Mouse (Mus musculus) kidney, embryonic 16.5 days (tissue): ENCODE measurements around the gene Ctnnd2. TPM values are rescaled to one million over a fixed set of nuclear protein-coding genes. Genes with fewer than 3 reads are reported as not detected.

Experiments used
- ATAC-seq: fragments of 200-750 bp; cut with Nextera tagmentation; 2 replicates; pipeline ENCODE4 v1.8.0; 2017; ENCODE audit warnings: moderate TSS enrichment; ENCODE audit not compliant: low FRiP score, low TSS enrichment
- H3K27ac ChIP-seq: fragments of 300-500 bp; sonication (generic); 2 replicates; pipeline ENCODE4 v1.5.1; 2014; ENCODE audit warnings: low read length
- H3K27me3 ChIP-seq: fragments of 300-500 bp; sonication (generic); 2 replicates; pipeline ENCODE4 v1.6.1; 2014; ENCODE audit warnings: low read length, control low read depth, mixed read lengths; ENCODE audit not compliant: insufficient read depth
- H3K36me3 ChIP-seq: fragments of 300-500 bp; sonication (generic); 2 replicates; pipeline ENCODE4 v1.6.1; 2014; ENCODE audit warnings: low read length, control low read depth, mixed read lengths; ENCODE audit not compliant: insufficient read depth
- H3K4me1 ChIP-seq: fragments of 300-500 bp; sonication (generic); 2 replicates; pipeline ENCODE4 v1.6.1; 2014; ENCODE audit warnings: low read length, control low read depth, mixed read lengths; ENCODE audit not compliant: insufficient read depth
- H3K4me2 ChIP-seq: fragments of 300-500 bp; sonication (generic); replicated peaks from 2 replicates; pipeline ENCODE4 v1.6.1; 2014; ENCODE audit warnings: low read depth, low read length
- H3K4me3 ChIP-seq: fragments of 300-500 bp; sonication (generic); 2 replicates; pipeline ENCODE4 v1.5.1; 2014; ENCODE audit warnings: mild to moderate bottlenecking, low read length
- H3K9ac ChIP-seq: fragments of 300-500 bp; sonication (generic); replicated peaks from 2 replicates; pipeline ENCODE4 v1.6.1; 2014; ENCODE audit warnings: low read length
- H3K9me3 ChIP-seq: fragments of 300-500 bp; sonication (generic); 2 replicates; pipeline ENCODE4 v1.6.1; 2016; ENCODE audit warnings: low read length, control low read depth
- WGBS: fragments of 180-500 bp; shearing (Covaris S2); extraction: QIAGEN DNeasy Blood & Tissue Kit; methylation state at CpG from one replicate; pipeline ENCODE4 v1.1.7; 2014; 5-methylcytosine and 5-hydroxymethylcytosine counted together
- polyA plus RNA-seq: library from polyadenylated mRNA; unstranded; fragments of >200 nt; fragmentation: Nextera tagmentation; extraction: Ambion mirVana; gene quantifications from 2 replicates; pipeline ENCODE4 v1.2.1, GENCODE M21; 2015

Gene Ctnnd2
- polyA plus RNA-seq, 1 experiment from 2014 or later: 3.6 TPM

GRCm38 (mm10) chr15:30777801-30778200 lies 605.4 kb downstream of the Ctnnd2 start:
- H3K4me1 ChIP-seq: no peaks in the 10 kb centered on the region
- 90% methylated on average over 5 of the region's 5 CpGs for WGBS
- no peaks in the 10 kb centered on the region for H3K9me3 ChIP-seq
- no peak overlapping the region for H3K4me3 ChIP-seq
- no peak overlapping the region for H3K27ac ChIP-seq
- no peak overlapping the region for H3K4me2 ChIP-seq
- no peaks in the 10 kb centered on the region for H3K27me3 ChIP-seq
- ATAC-seq: no peak
- H3K36me3 ChIP-seq: no peaks in the 10 kb centered on the region
- H3K9ac ChIP-seq: no peak overlapping the region

GRCm38 (mm10) chr15:30779903-30780302 lies 607.5 kb downstream of the Ctnnd2 start:
- 79% methylated on average over 1 of the region's 1 CpGs for WGBS
- Histone ChIP-seq H3K36me3 (no peaks in the 10 kb centered on the region), H3K9me3 (no peaks in the 10 kb centered on the region), H3K9ac (no peak overlapping the region), H3K4me3 (no peak overlapping the region), H3K4me2 (no peak overlapping the region), H3K27me3 (no peaks in the 10 kb centered on the region), H3K4me1 (no peaks in the 10 kb centered on the region), H3K27ac (no peak overlapping the region)
- no peak for ATAC-seq

- Histone ChIP-seq H3K9me3 (no peaks in the 10 kb centered on the region), H3K4me1 (no peaks in the 10 kb centered on the region), H3K9ac (no peak overlapping the region), H3K36me3 (no peaks in the 10 kb centered on the region), H3K27ac (no peak overlapping the region), H3K4me2 (no peak overlapping the region), H3K27me3 (no peaks in the 10 kb centered on the region), H3K4me3 (no peak overlapping the region)
- no peak for ATAC-seq
Measured at GRCm38 (mm10) chr15:30780977-30781376, 608.6 kb downstream of the Ctnnd2 start.

- no peak for ATAC-seq
Measured at GRCm38 (mm10) chr15:30785706-30786320, 613.4 kb downstream of the Ctnnd2 start.

GRCm38 (mm10) chr15:30793260-30793659 lies 620.9 kb downstream of the Ctnnd2 start:
- Histone ChIP-seq H3K4me3 (no peak overlapping the region), H3K27me3 (no peaks in the 10 kb centered on the region), H3K9ac (no peak overlapping the region), H3K4me2 (no peak overlapping the region), H3K36me3 (no peaks in the 10 kb centered on the region), H3K4me1 (no peaks in the 10 kb centered on the region), H3K9me3 (no peaks in the 10 kb centered on the region), H3K27ac (no peak overlapping the region)
- 82% methylated on average over 3 of the region's 3 CpGs for WGBS
- ATAC-seq: no peak

More at GRCm38 (mm10) chr15:30785706-30786320, 613.4 kb downstream of the Ctnnd2 start:
- Histone ChIP-seq H3K36me3 (no peaks in the 10 kb centered on the region), H3K9me3 (no peaks in the 10 kb centered on the region), H3K27me3 (no peaks in the 10 kb centered on the region), H3K9ac (no peak overlapping the region), H3K4me1 (no peaks in the 10 kb centered on the region), H3K27ac (no peak overlapping the region), H3K4me2 (no peak overlapping the region), H3K4me3 (no peak overlapping the region)
- WGBS: 88% methylated on average over 5 of the region's 5 CpGs

GRCm38 (mm10) chr15:30795723-30796122 lies 623.3 kb downstream of the Ctnnd2 start:
- Histone ChIP-seq H3K9ac (no peak overlapping the region), H3K9me3 (no peaks in the 10 kb centered on the region), H3K27me3 (no peaks in the 10 kb centered on the region), H3K4me1 (no peaks in the 10 kb centered on the region), H3K27ac (no peak overlapping the region), H3K4me3 (no peak overlapping the region), H3K36me3 (no peaks in the 10 kb centered on the region), H3K4me2 (no peak overlapping the region)
- WGBS: 93% methylated on average over 3 of the region's 3 CpGs
- ATAC-seq: no peak

GRCm38 (mm10) chr15:30827424-30828263 lies 655.3 kb downstream of the Ctnnd2 start:
- no peaks in the 10 kb centered on the region for H3K9me3 ChIP-seq
- no peaks in the 10 kb centered on the region for H3K4me1 ChIP-seq
- no peak overlapping the region for H3K9ac ChIP-seq
- no peaks in the 10 kb centered on the region for H3K27me3 ChIP-seq
- no peaks in the 10 kb centered on the region for H3K36me3 ChIP-seq
- no peak for ATAC-seq
- WGBS: 78% methylated on average over 17 of the region's 17 CpGs
- no peak overlapping the region for H3K4me2 ChIP-seq
- H3K4me3 ChIP-seq: no peak overlapping the region
- no peak overlapping the region for H3K27ac ChIP-seq

- Histone ChIP-seq H3K27ac (no peak overlapping the region), H3K27me3 (no peaks in the 10 kb centered on the region), H3K4me1 (no peaks in the 10 kb centered on the region), H3K4me2 (no peak overlapping the region), H3K36me3 (no peaks in the 10 kb centered on the region), H3K9me3 (no peaks in the 10 kb centered on the region), H3K9ac (no peak overlapping the region), H3K4me3 (no peak overlapping the region)
- 78% methylated on average over 17 of the region's 17 CpGs for WGBS
- ATAC-seq: no peak
Measured at GRCm38 (mm10) chr15:30857277-30858176, 685.1 kb downstream of the Ctnnd2 start.

- 88% methylated on average over 5 of the region's 5 CpGs for WGBS
- no peaks in the 10 kb centered on the region for H3K9me3 ChIP-seq
- ATAC-seq: no peak
- no peaks in the 10 kb centered on the region for H3K4me1 ChIP-seq
- no peaks in the 10 kb centered on the region for H3K27me3 ChIP-seq
- no peak overlapping the region for H3K4me3 ChIP-seq
- no peak overlapping the region for H3K27ac ChIP-seq
- no peak overlapping the region for H3K9ac ChIP-seq
- no peak overlapping the region for H3K4me2 ChIP-seq
- no peaks in the 10 kb centered on the region for H3K36me3 ChIP-seq
Measured at GRCm38 (mm10) chr15:30867429-30867828, 695.0 kb downstream of the Ctnnd2 start.
